Mouse (Mus musculus) embryonic fibroblast, embryonic 13.5 days (primary cell): ENCODE results near the gene Btbd19. TPM values are rescaled to one million over a fixed set of nuclear protein-coding genes. Genes with fewer than 3 reads are reported as not detected.

Experiments used
- H3K27ac ChIP-seq: 2 replicates; pipeline ENCODE4 v1.5.1; 2012; ENCODE audit warnings: low read length, control low read depth, inconsistent platforms; ENCODE audit not compliant: insufficient read depth
- H3K4me1 ChIP-seq: 2 replicates; pipeline ENCODE4 v1.6.1; 2011; ENCODE audit warnings: low read length; ENCODE audit not compliant: control insufficient read depth, insufficient read depth
- H3K4me3 ChIP-seq: 2 replicates; pipeline ENCODE4 v1.5.1; 2011; ENCODE audit warnings: mild to moderate bottlenecking, control low read depth, low read length; ENCODE audit not compliant: insufficient read depth
- CTCF ChIP-seq: IDR thresholded peaks from 2 replicates; pipeline ENCODE4 v1.5.1; 2011; ENCODE audit warnings: mild to moderate bottlenecking, control low read depth, low read length, moderate library complexity, borderline replicate concordance; ENCODE audit not compliant: insufficient read depth
- POLR2A ChIP-seq: IDR thresholded peaks from 2 replicates; pipeline ENCODE4 v1.6.1; 2011; ENCODE audit warnings: low read depth, mild to moderate bottlenecking, control low read depth, low read length, moderate library complexity
- polyA plus RNA-seq: library from polyadenylated mRNA; stranded (reverse); fragments of >200 nt; gene quantifications from 2 replicates; pipeline ENCODE4 v1.2.4, GENCODE M21; 2011; ENCODE audit warnings: low read depth; ENCODE audit not compliant: missing spikeins, insufficient read length

The Btbd19 gene
- polyA plus RNA-seq, 1 experiment: 42.1 TPM

DNA sequence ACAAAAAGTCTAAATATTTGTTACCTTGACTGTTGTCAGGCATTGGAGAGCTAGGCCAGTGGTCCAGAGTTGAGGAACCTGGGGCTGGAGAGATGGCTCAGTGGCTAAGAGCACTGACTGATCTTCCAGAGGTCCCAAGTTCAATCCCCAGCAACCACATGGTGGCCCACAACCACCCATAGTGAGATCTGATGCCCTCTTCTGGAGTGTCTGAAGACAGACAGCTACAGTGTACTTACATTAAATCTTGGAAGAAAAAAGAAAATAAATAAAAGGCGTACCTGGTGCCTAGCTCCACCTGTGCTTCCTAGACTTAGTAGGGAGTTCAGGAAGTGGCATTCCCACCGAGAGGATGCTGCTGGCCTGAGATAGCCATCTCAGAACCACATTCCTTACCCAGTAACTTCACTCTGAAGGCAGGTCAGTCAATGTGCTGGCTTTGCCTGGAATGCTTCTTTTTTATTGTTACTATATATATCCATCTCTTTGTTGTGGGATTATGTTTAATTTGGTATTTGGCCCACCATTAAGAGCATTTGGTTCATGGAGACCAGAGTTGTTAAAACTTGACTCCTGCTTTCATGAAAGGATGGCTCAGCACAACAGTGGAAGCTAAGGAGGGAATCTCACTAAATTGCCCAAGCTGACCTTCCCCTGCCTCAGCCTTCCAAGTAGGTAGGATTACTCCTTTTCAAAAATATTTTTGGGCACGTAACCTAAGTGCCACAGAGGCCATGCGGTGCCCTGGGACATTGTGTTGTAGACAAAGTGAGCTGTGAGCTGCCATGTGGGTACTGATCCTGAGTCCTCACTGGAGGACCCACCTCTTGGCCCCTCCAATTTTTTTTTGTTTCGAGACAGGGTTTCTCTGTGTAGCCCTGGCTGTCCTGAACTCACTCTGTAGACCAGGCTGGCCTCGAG lies 24.0 kb upstream of the Btbd19 start:
- no peak for TF ChIP-seq CTCF
- TF ChIP-seq POLR2A: peak; percentile 46
- Histone ChIP-seq H3K4me1 (peaks cover 14% of the 10 kb centered on the region), H3K27ac (no peak overlapping the region), H3K4me3 (no peak overlapping the region)

DNA sequence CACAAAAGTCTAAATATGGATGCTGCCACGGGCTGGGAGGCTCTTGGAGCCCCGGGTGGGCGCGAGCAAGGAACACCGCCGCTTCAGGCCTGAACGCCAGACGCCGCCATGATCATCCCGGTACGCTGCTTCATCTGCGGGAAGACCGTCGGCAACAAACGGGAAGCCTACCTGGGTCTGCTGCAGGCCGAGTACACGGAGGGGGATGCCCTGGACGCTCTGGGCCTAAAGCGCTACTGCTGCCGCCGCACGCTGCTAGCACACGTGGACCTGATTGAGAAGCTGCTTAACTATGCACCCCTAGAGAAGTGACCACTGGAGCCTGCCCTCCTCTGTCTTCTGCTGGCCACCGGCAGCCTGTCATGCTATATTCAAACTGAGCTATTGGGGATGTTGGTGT lies 23.3 kb upstream of the Btbd19 start:
- Histone ChIP-seq H3K4me3 (no peak overlapping the region), H3K27ac (no peak overlapping the region), H3K4me1 (peaks cover 11% of the 10 kb centered on the region)
- TF ChIP-seq CTCF (no peak), POLR2A (no peak)

DNA sequence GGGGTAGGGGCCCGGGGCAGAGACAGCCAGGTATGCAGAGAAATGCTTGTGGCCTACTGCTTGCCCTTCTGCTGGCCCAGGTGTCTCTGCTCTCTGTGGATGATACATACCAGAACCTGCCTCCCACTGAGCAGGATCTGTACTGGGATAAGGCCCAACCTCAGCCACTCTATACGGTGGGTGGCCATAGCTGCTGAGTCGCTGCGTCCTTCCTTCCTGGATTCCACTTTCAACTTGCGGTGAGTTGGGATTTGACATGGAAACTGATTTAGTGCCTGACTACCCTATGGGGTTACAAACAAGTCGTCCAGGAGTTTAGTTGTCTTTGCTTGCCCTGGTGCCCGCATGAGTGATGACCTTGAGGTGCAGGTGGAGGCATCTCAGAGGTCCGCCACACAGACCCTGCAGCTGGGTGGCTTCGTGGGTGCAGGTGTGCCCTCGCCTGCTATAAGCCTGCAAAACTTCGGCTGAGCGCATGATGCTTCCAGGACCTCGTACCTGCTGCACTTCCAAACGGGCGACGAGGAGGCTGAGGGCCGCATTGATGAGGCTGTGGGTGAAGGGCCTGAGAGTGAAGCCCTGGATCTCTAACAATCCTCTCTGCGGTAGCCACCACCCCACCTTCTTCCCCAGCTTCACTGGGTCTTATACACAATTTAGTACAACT lies 22.7 kb upstream of the Btbd19 start:
- H3K27ac ChIP-seq: no peak overlapping the region
- peaks cover 6% of the 10 kb centered on the region for H3K4me1 ChIP-seq
- TF ChIP-seq CTCF (no peak), POLR2A (no peak; the same call in 1 of the 2 replicates)
- H3K4me3 ChIP-seq: no peak overlapping the region

DNA sequence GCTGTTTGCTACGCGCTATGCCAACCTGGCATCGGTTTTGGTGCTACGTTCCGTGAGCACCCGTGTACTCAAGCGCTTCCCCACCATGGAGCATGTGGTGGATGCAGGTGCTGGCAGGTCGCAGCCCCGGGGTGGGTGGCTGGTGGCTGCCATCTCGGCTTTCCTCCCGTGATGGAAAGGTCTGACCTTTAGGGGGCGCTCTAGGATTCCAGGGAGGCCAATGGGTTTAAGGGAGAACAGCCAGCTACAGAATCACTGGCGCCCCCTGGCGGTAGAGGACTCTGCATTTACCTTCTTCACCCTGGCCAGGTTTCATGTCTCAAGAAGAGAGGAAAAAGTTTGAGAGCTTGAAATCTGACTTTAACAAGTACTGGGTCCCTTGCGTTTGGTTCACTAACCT lies 20.7 kb upstream of the Btbd19 start:
- no peak overlapping the region for H3K4me3 ChIP-seq
- TF ChIP-seq CTCF: peak; percentile 34; the same call in 1 of the 2 replicates
- no peak for TF ChIP-seq POLR2A
- no peaks in the 10 kb centered on the region for H3K4me1 ChIP-seq
- H3K27ac ChIP-seq: no peak overlapping the region

DNA sequence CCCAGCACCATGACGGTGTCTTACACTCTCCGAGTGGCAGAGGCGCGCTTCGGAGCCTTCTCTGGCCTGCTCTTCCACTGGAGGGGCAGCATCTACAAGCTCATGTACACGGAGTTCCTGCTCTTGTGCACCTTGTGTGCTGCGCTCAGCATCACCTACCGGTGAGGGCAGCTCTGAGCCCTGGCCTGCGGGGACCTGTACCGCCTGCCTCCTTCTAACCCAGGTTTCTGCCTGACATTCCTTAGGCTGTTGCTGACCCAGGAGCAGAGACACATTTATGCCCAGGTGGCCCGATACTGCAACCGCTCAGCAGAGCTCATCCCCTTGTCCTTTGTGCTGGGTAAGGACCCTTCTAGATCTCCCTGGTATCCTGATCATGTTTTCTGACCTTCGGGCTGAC lies 19.7 kb upstream of the Btbd19 start:
- no peak for TF ChIP-seq CTCF
- TF ChIP-seq POLR2A: no peak

DNA sequence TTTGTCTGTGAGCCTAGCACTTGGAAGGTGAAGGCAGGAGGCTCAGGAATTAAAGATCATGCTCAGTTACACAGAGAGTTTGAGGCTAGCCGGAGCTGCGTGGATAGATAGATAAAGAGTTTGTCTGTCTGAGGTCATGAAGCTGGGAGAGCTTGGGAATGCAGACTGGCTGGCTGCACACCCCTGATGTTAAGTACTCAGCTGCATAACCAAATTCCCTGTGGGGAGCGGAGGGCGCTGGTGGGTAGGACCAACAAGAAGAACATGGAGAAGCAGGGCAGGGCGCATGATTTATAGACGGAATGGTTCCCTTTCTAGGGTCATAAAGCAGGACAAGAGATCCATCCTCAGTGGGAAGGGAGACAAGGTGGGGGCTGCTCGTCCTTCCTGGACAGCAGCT lies 17.5 kb upstream of the Btbd19 start:
- TF ChIP-seq POLR2A (no peak), CTCF (no peak)
- no peak overlapping the region for H3K27ac ChIP-seq
- no peaks in the 10 kb centered on the region for H3K4me1 ChIP-seq
- no peak overlapping the region for H3K4me3 ChIP-seq

More for the DNA sequence above, 19.7 kb upstream of the Btbd19 start:
- Histone ChIP-seq H3K4me1 (no peaks in the 10 kb centered on the region), H3K27ac (no peak overlapping the region), H3K4me3 (no peak overlapping the region)

DNA sequence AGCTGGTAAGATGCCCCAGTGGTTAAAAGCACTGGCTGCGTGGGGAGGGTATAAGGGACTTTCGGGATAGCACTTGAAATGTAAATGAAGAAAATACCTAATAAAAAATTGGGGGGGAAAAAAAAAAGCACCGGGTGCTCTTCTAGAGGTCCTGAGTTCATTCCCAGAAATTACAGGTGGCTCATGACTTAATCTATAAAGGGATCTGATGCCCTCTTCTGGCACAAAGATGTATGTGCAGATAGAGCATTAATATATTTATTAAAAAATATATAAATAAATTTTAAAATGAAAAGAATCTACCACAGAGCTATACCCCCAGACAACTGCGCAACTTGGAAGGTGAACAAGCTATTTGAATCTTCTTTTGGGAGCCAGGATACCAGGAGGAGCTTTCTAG lies 15.1 kb upstream of the Btbd19 start:
- Histone ChIP-seq H3K4me1 (no peaks in the 10 kb centered on the region), H3K4me3 (no peak overlapping the region), H3K27ac (no peak overlapping the region)
- no peak for TF ChIP-seq POLR2A
- no peak for TF ChIP-seq CTCF

DNA sequence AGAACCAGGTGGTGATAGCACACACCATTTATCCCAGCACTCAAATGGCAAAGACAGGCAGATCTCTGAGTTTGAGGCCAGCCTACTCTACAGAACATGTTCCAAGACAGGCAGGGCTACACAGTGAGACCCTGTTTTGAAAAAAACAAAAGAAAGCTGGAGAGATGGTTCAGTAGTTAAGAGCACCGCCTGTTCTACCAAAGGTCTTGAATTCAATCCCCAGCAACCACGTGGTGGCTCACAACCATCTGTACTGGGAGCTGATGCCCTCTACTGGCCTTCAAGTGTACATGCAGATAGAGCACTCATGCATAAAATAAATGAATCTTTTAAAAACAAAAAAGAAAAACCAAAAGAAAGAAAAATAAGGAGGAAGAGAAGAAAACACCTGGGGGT lies 13.7 kb upstream of the Btbd19 start:
- TF ChIP-seq POLR2A: no peak
- TF ChIP-seq CTCF: peak; percentile 55; the same call in 1 of the 2 replicates
- no peak overlapping the region for H3K27ac ChIP-seq
- H3K4me3 ChIP-seq: no peak overlapping the region
- H3K4me1 ChIP-seq: no peaks in the 10 kb centered on the region

DNA sequence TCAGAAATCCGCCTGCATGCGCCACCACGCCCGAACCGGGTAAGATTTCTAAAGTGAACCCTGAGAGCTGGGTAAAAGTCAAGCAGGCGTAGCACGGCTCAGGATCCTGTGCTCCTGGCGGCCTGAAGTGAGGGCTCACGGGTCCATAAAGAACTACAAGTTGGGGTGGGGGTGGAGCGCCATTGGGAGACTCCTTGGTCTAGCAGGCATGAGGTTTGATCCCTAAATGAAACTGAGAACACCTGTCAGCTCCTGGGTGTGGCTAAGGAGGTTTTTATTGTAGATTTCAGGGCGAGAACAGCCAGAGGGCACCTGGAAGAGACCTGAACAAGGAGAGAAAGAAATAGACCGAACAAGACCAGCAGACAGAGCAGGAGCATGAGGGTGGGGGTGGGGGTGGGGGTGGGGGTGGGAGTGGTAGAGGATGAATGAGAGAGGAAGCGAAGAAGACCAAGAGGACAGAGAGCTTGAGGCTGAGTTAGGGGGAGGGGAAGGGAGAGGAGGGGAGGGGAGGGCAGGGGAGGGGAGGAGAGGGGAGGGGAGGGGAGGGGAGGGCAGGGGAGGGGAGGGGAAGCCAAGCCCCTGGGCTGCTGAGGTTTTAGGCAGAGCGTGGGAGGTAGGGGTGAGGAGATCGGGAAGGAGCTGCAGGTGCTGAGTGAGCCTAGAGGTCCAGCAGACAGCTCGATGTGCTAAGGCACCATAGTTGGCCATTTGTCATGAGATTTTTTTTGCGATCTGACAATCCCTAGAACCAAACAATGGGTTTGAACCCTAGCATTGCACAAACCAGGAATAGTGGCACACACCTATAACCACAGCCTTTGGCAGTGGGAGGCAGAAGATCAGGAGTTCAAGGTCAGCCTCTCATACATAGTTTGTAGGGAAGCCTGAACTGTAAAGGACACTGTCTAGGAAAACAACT lies 13.0 kb upstream of the Btbd19 start:
- no peaks in the 10 kb centered on the region for H3K4me1 ChIP-seq
- no peak overlapping the region for H3K4me3 ChIP-seq
- no peak overlapping the region for H3K27ac ChIP-seq
- TF ChIP-seq CTCF (no peak), POLR2A (no peak)

DNA sequence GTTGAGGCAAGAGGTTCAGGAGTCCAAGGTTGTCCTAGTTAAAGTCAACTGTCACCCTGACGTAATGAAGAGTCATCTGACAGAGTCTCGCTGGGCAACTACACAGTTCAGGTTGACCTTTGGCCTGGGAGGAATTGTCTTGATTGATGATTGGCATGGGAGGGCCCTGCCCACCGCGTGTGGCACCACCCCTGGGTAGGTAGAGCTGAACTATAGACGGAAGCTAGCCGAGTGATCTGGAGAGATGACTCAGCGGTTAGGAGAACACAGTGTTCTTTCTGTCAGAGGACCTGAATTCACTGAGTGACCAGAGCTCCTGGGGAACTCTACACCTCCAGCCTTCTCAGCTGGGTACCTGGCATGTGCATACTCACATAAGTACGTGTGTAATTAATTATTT lies 10.5 kb upstream of the Btbd19 start:
- Histone ChIP-seq H3K4me3 (no peak overlapping the region), H3K27ac (no peak overlapping the region), H3K4me1 (peaks cover 12% of the 10 kb centered on the region)
- TF ChIP-seq POLR2A: no peak
- no peak for TF ChIP-seq CTCF
